Mouse (Mus musculus) frontal cortex, adult (tissue): Measurements from ENCODE around the gene Pcx.

Experiments used
- ATAC-seq: cut with Nextera tagmentation; 2 replicates; pipeline ENCODE4 v1.9.2; 2017; ENCODE audit warnings: mild to moderate bottlenecking, moderate library complexity, mixed read lengths; ENCODE audit not compliant: low TSS enrichment

The Pcx gene

DNA sequence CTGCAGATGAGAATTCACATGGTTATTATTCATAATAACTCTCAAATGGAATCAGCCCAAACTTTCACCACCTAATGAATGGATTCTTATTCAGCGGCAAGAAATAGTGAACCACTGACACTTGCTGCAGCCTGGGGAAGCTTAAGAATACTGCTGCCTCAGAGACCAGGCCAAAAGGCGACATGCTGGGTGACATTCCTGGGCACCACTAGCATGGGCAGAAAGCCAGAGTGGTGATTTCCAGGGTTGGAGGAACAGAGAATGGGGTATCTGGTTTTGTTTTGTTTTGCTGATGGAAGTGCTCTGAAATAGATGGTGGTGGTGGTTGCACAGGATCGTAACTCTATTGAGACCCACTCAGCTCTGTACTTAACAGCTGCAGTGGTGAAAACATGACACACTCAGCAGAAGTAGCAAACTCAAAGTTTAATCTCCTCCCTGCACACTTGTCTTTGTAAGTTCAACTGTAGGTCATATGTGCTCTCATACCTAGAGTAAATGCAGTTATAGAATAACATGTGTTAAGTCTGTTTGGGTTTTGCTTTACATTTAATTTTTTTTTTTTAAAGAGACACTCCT lies 38.1 kb downstream of the Pcx start:
- no peak for ATAC-seq

DNA sequence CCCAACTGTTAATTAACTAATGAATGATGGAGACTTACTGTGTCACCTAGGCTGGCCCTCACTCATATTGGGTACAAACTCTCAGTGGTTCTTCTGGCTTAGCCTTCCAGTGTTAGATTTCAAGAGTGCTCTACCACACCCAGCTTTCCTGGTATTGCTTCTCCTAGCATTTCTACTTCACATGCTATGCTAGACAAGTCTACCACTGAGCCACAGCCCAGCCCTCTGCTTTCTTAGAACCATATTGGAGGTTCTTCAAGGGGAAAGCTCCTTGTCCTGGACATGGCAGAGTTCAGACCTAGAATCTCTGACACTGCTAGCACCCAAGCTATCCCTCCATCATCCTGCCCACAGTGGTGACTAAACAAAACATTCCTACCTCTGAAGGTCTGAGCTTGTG lies 44.0 kb downstream of the Pcx start:
- no peak for ATAC-seq

DNA sequence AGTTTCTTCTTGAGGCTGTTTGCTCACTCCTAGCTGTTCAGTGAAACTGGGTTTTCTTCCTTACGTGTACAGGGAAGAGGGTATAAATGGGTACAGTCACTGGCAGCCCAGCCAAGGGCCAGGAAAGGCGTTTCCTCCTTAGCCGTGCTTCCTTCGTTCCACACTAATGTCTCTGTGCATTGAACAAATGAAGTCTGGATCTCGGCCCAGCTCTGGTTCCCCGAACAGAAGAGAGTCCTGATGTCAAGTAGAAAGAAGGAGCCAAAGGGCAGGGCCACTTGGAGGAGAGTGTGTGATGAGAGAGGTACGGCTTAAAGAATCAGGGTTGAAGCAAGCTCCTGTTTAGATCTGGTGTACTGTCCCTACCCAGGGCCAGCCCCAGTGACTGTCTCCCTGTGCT lies 44.8 kb downstream of the Pcx start:
- ATAC-seq = no peak

DNA sequence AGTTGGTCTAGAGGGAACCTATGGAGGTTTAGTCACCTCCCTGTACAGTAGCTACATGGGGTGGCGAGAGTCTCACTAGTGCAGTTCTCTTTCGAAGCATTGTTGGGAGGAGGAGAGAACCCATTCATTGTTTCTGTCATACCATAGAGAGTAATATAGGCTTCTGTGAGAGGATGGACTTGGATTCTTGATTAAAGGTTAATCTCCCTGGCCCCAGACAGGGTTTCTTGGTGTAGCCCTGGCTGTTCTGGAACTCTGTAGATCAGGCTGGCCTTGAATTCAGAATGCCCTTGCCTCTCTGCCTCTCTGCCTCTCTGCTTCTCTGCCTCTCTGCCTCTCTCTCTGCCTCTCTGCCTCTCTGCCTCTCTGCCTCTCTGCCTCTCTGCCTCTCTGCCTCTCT lies 46.5 kb downstream of the Pcx start:
- ATAC-seq = no peak

DNA sequence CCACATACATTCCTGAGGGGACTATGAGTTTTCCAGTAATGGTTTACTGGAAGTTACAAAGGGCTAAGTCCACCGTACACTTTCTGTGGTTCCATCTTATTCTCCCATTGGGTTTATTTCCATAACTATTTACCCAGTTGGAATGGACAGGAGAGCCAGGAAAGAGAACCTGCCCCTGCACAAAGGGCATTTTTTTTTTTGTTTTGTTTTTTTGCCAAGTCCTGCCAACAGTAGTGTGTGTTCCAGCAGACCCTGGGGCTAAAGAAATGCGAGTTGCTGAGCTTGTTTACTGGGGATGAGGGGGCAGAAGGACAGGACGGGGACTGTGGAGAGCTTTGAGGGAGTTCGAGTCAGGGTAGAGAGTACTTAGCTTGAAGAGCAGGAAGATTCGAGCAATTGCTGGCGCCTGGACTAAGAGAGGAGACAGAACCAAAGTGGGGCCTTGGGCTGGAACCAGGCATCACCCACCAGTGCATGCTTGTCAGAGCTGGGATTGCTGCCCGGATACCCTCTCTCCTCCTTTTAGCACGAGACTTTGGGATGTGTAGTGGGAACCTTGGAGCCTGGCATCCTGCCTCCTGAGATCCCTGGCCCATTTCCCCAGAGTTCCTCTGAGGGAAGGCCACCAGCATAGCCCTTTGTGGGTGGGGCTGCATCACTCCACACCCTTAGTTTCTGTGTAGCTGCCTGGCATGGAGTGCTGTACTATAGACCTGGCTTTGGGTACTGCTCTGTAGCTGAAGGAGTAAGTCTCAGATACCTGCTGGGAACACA lies 47.7 kb downstream of the Pcx start:
- no peak for ATAC-seq

DNA sequence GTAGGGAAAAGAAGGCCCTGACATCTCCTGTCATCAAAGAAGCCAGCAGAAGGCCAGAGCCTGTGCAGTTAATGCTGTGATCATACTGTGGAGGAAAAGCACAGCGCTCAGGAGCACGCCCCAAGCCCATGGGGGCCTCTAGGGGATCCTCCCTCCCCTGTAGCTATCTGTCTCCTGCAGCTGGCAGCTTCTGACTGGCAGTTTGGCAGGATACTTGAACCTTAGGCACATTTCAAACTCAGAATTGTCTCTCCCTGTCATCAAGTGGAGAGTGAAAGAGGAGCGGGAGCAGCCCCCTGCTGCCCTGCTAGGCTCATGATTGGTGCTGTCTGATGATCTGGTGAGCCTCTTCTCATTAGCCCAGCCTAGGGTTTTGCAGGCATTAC lies 48.3 kb downstream of the Pcx start:
- no peak for ATAC-seq

DNA sequence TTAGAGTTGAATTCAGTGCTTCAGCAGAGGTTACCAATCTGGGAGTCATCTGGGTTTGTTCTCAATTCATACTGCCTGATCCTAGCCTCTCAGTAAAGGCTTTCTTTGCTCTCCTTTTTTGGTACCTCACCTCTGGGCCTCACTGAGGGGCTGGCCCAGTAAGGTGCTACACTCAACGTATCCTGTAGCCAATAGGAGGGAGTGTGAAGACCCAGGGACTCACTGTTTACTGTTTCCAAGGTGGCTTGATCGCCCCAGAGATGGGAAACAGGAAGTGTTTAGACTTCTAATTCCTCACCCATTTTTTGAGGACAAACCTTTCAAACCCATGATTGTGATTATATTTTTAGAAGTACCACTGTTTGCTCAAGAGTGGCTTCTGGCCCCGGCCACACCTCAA lies 48.7 kb downstream of the Pcx start:
- no peak for ATAC-seq

DNA sequence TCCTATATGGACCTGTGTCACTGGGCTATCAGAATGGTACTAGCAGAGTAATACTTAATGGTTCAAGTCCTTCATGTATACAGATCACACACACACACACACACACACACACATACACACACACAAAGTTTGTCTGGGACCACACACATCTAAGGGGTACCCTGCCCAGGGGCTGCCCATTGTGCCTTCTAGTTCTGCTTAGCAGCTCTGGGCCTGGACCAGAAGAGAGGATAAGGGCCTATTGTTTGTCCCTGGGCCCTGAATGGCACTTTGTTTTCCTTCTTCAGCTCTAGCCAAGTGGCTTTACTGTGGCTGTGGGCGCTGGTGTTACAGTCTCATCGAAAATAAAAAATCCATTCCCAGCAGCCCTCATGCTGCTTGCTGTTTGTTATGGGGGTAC lies 49.3 kb downstream of the Pcx start:
- ATAC-seq = no peak; the same call in 1 of the 2 replicates

DNA sequence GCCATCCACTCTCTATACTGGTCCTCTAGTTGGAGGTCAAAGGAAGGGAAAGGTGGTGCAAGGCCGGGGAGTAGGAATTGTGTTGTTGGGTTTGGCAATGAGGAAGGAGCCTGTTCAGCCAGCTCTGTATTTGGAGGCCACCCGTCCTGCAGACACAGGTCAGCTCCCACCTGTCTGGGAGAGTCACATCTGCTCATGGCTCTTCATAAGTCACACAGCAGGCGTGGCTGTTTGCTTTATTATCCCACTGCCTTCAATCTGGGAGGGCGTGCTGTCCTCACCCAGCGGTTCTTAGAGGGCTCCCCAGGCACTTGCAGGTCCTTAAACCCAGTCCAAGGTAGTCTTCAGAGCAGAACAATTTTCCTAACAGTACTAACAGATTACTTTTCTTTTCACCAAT lies 49.9 kb downstream of the Pcx start:
- no peak for ATAC-seq

DNA sequence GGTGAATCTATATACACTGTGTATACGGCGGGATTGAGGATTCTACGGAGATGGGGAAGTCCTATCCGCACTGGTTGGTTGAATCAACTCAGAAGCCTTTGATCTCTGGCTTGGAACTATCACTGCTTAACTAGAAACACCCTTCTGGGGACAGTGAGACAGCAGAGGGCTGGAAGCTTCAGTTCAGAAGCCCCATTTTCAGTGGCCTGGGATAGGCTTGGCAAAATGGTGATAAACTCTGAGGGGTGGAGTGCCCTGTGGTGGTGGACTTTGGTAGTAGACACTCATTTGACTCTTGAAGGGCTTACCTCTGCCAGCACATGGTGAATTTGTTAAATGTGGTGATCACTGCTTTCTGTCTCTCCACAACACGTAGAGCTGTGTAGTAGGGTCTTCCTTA lies 55.4 kb downstream of the Pcx start:
- ATAC-seq = no peak

DNA sequence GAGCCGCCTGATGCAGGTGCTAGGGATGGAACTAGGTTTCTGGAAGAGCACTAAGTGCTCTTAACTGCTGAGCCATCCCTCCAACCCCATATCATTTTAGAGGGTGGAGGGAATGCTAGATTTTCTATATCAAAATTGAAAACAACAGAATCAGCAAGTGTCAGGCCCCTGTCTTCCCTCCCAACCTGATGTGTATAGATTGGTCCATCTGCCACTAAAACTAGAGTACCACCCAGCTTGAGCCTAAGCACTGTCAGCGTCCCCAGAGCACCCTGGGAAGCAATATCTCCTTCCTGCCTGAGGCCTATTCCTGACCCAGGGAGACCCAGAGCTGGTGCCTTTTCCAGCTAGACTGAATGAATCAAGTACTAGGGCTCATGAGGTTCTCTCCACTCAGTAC lies 56.6 kb downstream of the Pcx start:
- ATAC-seq = no peak

DNA sequence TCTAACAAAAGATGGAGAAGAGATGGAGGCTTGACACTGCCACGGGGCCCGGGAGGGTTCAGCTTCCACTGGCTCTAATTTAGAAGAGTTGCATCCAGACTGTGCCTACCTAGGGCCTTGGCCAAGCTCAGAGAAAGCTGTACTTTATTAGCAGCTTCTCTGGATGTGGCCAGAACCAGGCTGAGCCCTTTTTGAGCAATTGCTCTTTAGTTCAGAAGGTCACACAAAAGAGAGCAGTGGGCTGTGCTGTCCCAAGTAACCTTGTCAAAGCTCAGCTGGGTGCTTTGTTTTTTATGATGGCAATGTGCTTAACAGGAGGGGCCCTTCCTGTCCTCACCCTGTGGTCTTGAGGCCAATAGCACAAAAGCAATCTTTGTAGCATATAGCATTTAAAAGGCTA lies 57.4 kb downstream of the Pcx start:
- no peak for ATAC-seq

DNA sequence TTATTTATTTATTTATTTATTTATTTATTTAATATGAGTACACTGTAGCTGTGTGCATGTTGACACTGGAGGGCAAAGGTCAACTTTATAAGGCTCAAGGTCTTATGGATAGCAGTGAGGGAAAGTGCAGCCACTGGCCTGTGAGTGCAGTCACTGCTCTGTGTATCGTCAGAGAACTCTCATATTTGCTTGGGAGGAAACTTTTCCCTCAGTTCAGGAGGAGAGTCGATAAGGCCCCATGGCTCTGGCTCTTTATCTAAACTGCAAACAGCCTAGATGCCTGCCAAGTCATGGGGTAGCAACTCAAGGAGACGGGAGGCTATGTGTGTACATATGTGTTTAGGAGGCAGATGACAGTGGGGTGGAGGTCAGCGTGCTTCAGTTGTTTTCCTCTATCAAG lies 58.6 kb downstream of the Pcx start:
- ATAC-seq = no peak

DNA sequence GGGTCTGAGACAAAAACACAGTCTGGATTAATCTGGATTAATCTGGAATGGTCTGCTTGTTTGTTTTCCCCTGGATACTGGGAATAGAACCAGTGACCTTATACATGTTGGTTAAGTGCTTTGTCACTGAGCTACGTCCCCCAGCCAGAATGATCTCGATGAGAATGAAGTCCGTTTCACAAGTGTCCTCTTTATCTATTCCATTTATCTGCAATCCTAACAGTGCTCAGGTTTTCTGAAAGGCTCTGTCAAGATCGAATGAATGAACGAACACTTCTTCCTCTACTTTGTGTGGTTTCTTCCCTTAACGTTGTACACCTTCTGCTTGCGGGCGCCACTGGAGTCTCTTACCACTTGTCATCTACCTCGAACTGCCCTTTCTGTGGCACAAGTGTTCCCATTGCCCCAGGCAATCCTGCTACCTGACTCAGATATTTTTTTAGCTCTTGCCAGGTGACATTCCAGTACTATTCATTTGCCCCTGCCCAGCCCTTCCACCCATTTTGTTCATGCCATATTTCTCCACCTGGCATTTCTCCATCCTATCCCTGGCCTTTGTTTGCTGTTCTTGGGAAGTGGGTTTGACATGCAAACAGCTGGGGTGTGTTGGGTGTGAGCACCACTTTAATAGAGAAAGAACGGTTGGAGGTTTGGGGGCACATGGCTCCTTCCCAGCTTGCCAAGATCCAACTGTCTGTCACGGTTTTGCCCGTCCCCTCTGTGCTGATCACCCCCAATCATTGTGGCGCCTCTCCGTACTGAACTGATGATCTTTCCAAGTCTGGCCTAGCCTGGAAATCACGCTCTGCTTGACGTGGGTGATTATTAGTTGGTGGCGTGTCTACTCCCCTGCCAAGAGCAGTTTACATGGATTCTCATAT lies 59.3 kb downstream of the Pcx start:
- ATAC-seq = no peak

DNA sequence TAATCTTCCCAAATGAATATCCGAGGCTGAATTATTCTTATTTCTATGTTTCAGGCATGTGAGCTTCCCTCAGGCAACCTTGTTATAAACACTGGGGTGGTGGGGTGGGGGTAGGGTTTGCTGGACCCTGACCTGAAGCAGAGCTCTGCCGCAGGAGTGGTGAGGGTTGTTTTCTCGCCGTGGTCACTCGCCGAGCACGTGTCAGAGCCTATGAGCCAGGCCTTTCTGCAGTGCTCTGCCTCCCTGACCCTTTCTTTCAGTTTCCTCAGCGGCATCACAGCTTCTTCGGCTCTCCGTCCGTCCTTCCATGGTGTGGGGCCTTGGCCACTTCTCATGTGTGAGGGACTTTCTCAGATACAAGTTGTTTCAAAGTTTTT lies 60.0 kb downstream of the Pcx start:
- ATAC-seq = no peak

DNA sequence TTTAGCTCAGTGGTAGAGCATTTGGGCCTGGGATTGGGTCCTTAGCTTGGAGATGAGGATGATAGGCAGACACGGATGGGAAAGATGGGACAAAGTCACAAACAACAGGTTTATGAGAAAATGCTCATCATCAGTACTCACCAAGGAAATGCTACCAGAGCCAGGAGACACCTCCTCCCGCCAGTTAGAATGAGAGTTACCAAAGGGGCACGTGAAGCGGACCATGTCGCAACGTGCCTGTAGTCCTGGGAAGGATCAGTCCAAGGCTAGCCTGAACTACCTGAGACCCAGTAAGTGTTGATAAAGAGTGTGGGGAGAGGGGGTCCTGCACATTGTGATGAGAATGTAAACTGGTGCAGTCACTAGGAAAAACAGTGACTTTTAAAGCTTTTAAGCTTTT lies 60.5 kb downstream of the Pcx start:
- ATAC-seq = no peak

DNA sequence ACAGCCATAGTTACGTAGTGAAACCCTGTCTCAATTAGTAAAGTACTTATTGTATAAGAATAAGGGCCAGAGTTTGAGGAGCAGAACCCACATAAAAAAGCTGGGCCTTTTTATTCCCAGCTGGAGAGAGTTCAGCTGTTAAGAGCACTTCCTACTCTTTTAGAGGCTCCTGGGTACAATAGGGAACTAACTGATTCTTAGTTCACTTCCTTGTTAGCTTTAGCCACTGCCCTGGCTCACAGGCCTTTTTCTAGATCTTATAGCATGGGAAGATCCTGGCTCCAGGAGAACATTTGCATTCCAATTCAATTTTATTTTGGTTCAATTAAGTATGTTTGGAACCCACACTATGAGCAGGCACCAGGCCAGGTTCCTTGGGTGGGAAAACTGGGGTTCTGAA lies 61.4 kb downstream of the Pcx start:
- no peak for ATAC-seq

DNA sequence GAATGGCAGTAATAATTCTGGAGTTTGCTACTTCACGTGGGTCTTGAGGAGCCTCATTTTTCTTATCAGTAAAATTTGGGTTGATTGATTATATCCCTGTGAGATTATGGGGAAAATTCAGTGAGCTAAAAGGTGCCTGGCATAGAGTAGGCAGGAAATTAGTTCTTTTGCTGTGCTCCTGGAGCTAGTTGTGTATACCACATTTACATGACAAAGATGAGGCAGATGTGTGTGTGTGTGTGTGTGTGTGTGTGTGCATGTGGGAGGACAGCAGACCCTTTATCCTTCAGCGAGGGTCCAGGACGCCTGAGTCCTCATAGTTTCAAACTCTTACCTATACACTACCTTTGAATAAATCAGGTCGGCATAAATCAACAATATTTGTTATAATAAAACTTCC lies 61.8 kb downstream of the Pcx start:
- no peak for ATAC-seq

DNA sequence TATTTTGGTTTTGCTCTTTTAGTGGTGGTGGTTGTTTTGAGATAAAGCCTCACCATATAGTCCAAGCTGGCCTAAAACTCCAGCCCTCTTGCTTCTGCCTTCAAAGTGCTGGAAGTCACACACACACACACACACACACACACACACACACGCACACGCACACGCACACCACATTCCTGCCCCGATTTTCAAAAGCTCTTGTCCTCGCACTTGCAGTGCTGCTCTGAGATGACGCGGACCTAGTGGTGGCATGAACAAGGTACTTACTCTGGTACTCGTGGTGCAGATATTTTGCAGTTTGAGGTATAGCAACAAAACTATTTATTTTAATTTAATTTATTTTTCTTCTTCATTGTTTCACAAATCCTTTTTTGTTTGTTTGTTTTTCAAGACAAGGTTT lies 62.2 kb downstream of the Pcx start:
- ATAC-seq = no peak

DNA sequence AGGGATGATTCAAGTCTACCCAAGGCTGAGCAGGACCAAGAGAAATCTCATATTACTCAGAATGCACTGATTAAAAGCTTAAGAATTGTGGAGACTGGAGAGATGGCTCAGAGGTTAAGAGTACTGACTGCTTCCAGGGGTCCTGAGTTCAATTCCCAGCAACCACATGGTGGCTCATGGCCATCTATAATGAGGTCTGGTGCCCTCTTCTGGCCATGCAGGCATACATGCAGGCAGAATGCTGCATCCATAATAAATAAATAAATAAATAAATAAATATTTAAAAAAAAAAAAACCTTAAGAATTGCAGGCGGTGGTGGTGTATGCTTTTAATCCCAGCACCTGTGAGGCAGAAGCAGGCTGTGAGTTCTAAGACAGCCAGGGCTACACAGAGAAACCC lies 63.0 kb downstream of the Pcx start:
- ATAC-seq = no peak

DNA sequence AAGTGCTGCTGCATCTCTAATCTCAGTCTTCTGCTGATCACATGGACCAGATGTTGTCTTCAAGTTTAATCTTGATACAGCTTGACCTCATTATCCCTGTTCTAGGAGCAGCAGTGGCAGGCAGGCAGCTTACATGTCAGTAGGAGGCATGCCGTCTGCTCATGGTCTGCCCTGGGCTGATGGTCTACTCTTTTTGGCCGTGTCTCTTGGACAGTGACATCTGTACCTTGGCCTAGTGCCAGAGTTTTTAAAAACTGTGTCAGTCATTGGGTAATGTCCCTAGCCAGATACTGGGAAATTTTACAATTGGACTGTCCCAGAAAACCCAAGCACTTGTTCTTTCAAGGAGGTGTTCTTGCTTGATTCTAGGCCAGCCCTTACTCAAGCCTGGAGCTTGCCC lies 68.5 kb downstream of the Pcx start:
- ATAC-seq = no peak

DNA sequence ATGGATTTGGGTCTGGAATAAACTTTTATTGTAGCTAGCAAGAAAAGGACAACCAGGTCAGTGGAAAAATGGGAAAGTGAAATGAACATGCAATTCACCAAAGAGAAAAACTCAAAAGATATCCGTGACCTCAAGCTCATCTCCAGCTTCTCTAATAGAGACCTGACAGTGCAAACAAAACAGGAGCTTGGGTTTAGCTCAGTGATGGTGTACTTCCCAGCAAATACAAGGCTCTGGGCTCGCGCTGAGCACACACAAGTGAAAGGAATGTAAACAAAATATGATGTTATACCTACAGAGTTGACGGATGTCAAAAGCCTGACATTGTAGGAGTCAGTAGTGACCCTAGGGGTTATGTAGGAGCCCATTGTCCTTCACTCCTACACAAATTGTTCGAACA lies 69.0 kb downstream of the Pcx start:
- no peak for ATAC-seq

DNA sequence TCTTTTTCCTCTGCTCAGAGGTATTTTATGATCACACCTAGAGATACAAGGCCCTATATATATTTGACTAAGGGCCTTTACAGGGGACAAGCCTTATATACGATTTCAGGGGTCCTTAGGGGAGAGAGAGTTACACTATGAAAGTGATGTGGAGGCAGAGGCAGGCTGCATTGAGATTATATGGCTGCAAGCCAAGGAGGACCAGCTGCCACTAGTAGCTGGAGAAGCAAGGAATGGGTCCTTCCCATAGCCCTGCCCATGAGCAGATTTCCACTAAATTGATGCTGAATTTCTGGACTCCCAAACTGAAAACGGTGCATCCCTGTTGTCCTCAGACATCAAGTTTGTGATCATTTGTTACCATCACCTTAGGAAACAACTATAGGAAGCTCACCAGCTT lies 73.6 kb downstream of the Pcx start:
- ATAC-seq = no peak
